Mouse (Mus musculus) CH12.LX (cell line): ENCODE measurements around the gene Ppm1k. TPM values are rescaled to one million over a fixed set of nuclear protein-coding genes. Genes with fewer than 3 reads are reported as not detected.

Source experiments
- DNase-seq: peaks from one replicate; pipeline ENCODE4 v3.0.0-alpha.2; 2013; ENCODE audit errors: extremely low read depth
- H3K27ac ChIP-seq: 2 replicates; pipeline ENCODE4 v1.5.1; 2012; ENCODE audit warnings: low read depth, mild to moderate bottlenecking, control low read depth, moderate library complexity; ENCODE audit not compliant: insufficient read depth
- H3K27me3 ChIP-seq: replicated peaks from 2 replicates; pipeline ENCODE3; 2012; ENCODE audit warnings: inconsistent platforms
- H3K36me3 ChIP-seq, 2 experiments: replicated peaks in 1 of 2; 2 replicates each; pipeline versions ENCODE3 to v1.6.1; 2012; ENCODE audit warnings: inconsistent platforms in 1 of 2, low read length in 1 of 2, mild to moderate bottlenecking in 1 of 2, mixed read lengths in 1 of 2, moderate library complexity in 1 of 2; ENCODE audit not compliant: control insufficient read depth in 1 of 2, insufficient read depth in 1 of 2
- H3K4me1 ChIP-seq, 2 experiments: 2 replicates each; pipeline ENCODE4 v1.6.1; 2012; ENCODE audit warnings: inconsistent platforms in 1 of 2, moderate library complexity in 1 of 2; ENCODE audit not compliant: insufficient read depth in 2 of 2, control insufficient read depth in 1 of 2
- H3K4me2 ChIP-seq: 2 replicates; pipeline ENCODE4 v1.6.1; 2012; ENCODE audit warnings: low read depth, mild to moderate bottlenecking, control low read depth; ENCODE audit not compliant: poor library complexity, insufficient read depth, severe bottlenecking
- H3K4me3 ChIP-seq, 3 experiments: fragments of 150-350 bp in 1 of 3; sonication (generic) in 1 of 3; replicated peaks in 1 of 3; 2 replicates each; pipeline versions ENCODE3 to v1.5.1; 2011 to 2012; ENCODE audit warnings: low read depth in 2 of 3, low read length in 2 of 3, mild to moderate bottlenecking in 2 of 3, moderate library complexity in 2 of 3, control low read depth in 1 of 3, improper control_type of control experiment in 1 of 3, inconsistent platforms in 1 of 3, mixed read lengths in 1 of 3; ENCODE audit not compliant: poor library complexity in 1 of 3
- H3K79me2 ChIP-seq: replicated peaks from 2 replicates; pipeline ENCODE4 v1.6.1; 2012; ENCODE audit warnings: mild to moderate bottlenecking, moderate library complexity; ENCODE audit not compliant: control insufficient read depth, poor library complexity, insufficient read depth, severe bottlenecking; ENCODE audit errors: extremely low read depth
- H3K9ac ChIP-seq: 2 replicates; pipeline ENCODE4 v1.6.1; 2012; ENCODE audit warnings: low read depth, mild to moderate bottlenecking, control low read depth, moderate library complexity; ENCODE audit not compliant: insufficient read depth
- H3K9me3 ChIP-seq: replicated peaks from 2 replicates; pipeline ENCODE3; 2012; ENCODE audit warnings: low read length, inconsistent platforms, mixed read lengths
- BHLHE40 ChIP-seq: IDR thresholded peaks from 2 replicates; pipeline ENCODE4 v1.6.1; 2011; ENCODE audit warnings: mild to moderate bottlenecking, low read depth, low read length, improper control_type of control experiment
- CHD1 ChIP-seq: IDR thresholded peaks from 2 replicates; pipeline ENCODE4 v1.6.1; 2012; ENCODE audit warnings: low read depth, low read length, improper control_type of control experiment, inconsistent platforms
- CTCF ChIP-seq, 2 experiments: IDR thresholded peaks in 1 of 2; conservative IDR thresholded peaks in 1 of 2; 2 replicates each; pipeline ENCODE4 v1.5.1; 2011 to 2012; ENCODE audit warnings: low read depth in 2 of 2, low read length in 2 of 2, improper control_type of control experiment in 1 of 2, inconsistent platforms in 1 of 2, mild to moderate bottlenecking in 1 of 2, moderate library complexity in 1 of 2
- E2F4 ChIP-seq: IDR thresholded peaks from 2 replicates; pipeline ENCODE4 v1.6.1; 2011; ENCODE audit warnings: low read depth, low read length, improper control_type of control experiment; ENCODE audit not compliant: insufficient replicate concordance
- EP300 ChIP-seq: IDR thresholded peaks from 2 replicates; pipeline ENCODE4 v1.6.1; 2011; ENCODE audit warnings: low read length, improper control_type of control experiment
- ETS1 ChIP-seq: conservative IDR thresholded peaks from 2 replicates; pipeline ENCODE4 v1.6.1; 2012; ENCODE audit warnings: low read depth, mild to moderate bottlenecking, inconsistent platforms, low read length, improper control_type of control experiment, moderate library complexity
- IRF4 ChIP-seq: IDR thresholded peaks from 2 replicates; pipeline ENCODE4 v1.6.1; 2014; ENCODE audit warnings: low read depth, mild to moderate bottlenecking, inconsistent platforms, low read length, improper control_type of control experiment
- JUND ChIP-seq: conservative IDR thresholded peaks from 2 replicates; pipeline ENCODE4 v1.6.1; 2011; ENCODE audit warnings: low read depth, low read length, improper control_type of control experiment
- KAT2A ChIP-seq: IDR thresholded peaks from 2 replicates; pipeline ENCODE4 v1.6.1; 2012; ENCODE audit warnings: low read length, improper control_type of control experiment, inconsistent platforms; ENCODE audit not compliant: insufficient replicate concordance
- MAX ChIP-seq: IDR thresholded peaks from 2 replicates; pipeline ENCODE4 v1.6.1; 2011; ENCODE audit warnings: low read length, improper control_type of control experiment
- MXI1 ChIP-seq: IDR thresholded peaks from 2 replicates; pipeline ENCODE4 v1.6.1; 2011; ENCODE audit warnings: mild to moderate bottlenecking, low read depth, low read length, improper control_type of control experiment
- MYC ChIP-seq: IDR thresholded peaks from 2 replicates; pipeline ENCODE4 v1.6.1; 2011; ENCODE audit warnings: low read depth, mild to moderate bottlenecking, improper control_type of control experiment, low read length
- NRF1 ChIP-seq: IDR thresholded peaks from 2 replicates; pipeline ENCODE4 v1.6.1; 2014; ENCODE audit warnings: low read depth, mild to moderate bottlenecking, inconsistent platforms, low read length, improper control_type of control experiment, moderate library complexity
- POLR2A ChIP-seq: IDR thresholded peaks from 2 replicates; pipeline ENCODE4 v1.6.1; 2011; ENCODE audit warnings: low read depth, mild to moderate bottlenecking, improper control_type of control experiment, low read length
- POLR2AphosphoS2 ChIP-seq: IDR thresholded peaks from 2 replicates; pipeline ENCODE4 v1.6.1; 2011; ENCODE audit warnings: low read depth, low read length, improper control_type of control experiment
- RAD21 ChIP-seq: IDR thresholded peaks from 2 replicates; pipeline ENCODE4 v1.6.1; 2011; ENCODE audit warnings: low read depth, mild to moderate bottlenecking, low read length, improper control_type of control experiment, moderate library complexity
- SIN3A ChIP-seq: IDR thresholded peaks from 2 replicates; pipeline ENCODE4 v1.6.1; 2012; ENCODE audit warnings: low read length, improper control_type of control experiment, inconsistent platforms
- TCF12 ChIP-seq: IDR thresholded peaks from 2 replicates; pipeline ENCODE4 v1.6.1; 2014; ENCODE audit warnings: low read depth, mild to moderate bottlenecking, inconsistent platforms, low read length, improper control_type of control experiment
- UBTF ChIP-seq: IDR thresholded peaks from 2 replicates; pipeline ENCODE4 v1.6.1; 2012; ENCODE audit warnings: low read depth, mild to moderate bottlenecking, inconsistent platforms, low read length, improper control_type of control experiment, moderate library complexity
- USF1 ChIP-seq: IDR thresholded peaks from 2 replicates; pipeline ENCODE4 v1.6.1; 2014; ENCODE audit warnings: low read depth, mild to moderate bottlenecking, inconsistent platforms, low read length, improper control_type of control experiment
- USF2 ChIP-seq: conservative IDR thresholded peaks from 2 replicates; pipeline ENCODE4 v1.6.1; 2011; ENCODE audit warnings: low read depth, low read length, improper control_type of control experiment
- ZC3H11A ChIP-seq: IDR thresholded peaks from 2 replicates; pipeline ENCODE4 v1.6.1; 2012; ENCODE audit warnings: low read depth, mild to moderate bottlenecking, inconsistent platforms, low read length, improper control_type of control experiment
- ZNF384 ChIP-seq: IDR thresholded peaks from 2 replicates; pipeline ENCODE4 v1.6.1; 2012; ENCODE audit warnings: low read depth, low read length, improper control_type of control experiment, inconsistent platforms
- dilution Hi-C: fragments of 300-500 bp; cut with MboI; formaldehyde crosslinking; loops from 2 replicates; pipeline ENCODE4 v1.14.3; 2020; ENCODE audit warnings: low sequenced_read_pairs; ENCODE audit not compliant: extremely low pct_unique_long_range_greater_than_20kb, extremely low pct_ligation_motif_present
- in situ Hi-C: fragments of 300-500 bp; cut with MboI; formaldehyde crosslinking; loops from 3 replicates; pipeline ENCODE4 v1.14.3; 2019; ENCODE audit warnings: low sequenced_read_pairs, low pct_ligation_motif_present, low pct_unique_long_range_greater_than_20kb, mixed read lengths
- polyA plus RNA-seq: library from polyadenylated mRNA; unstranded; fragments of >175 nt; gene quantifications from 2 replicates; pipeline ENCODE4 v1.2.1, GENCODE M21; 2012; ENCODE audit warnings: low read depth; ENCODE audit not compliant: insufficient read length
- total RNA-seq, 2 experiments: library from RNA; depleted of rRNA; stranded (reverse); fragments of 300-350 nt in 1 of 2; fragments of >200 nt in 1 of 2; gene quantifications; 2 replicates each; pipeline ENCODE4 v1.2.3; 2012 to 2014

The Ppm1k gene
- total and polyA plus RNA-seq, 3 experiments = 10.5 to 17.1 (median 15.1) TPM

GRCm38 (mm10) chr6:57520749-57521652, 14.3 kb downstream of the Ppm1k start (continued):
- TF ChIP-seq KAT2A (0 out of 2 replicates have a peak, but pooled peaks have one; percentile 32), JUND (0 out of 2 replicates have a peak, but pooled peaks have one; percentile 55), NRF1 (peak; percentile 52), SIN3A (peak; percentile 84), ZNF384 (peak; percentile 39; the same call in 1 of the 2 replicates), MAX (peak; percentile 47; the same call in 1 of the 2 replicates), POLR2A (peak; percentile 42), E2F4 (no peak), CHD1 (no peak), TCF12 (peak; percentile 57; the same call in 1 of the 2 replicates), USF1 (no peak), EP300 (peak; percentile 90), POLR2AphosphoS2 (no peak), BHLHE40 (peak; percentile 74), IRF4 (peak; percentile 98), CTCF (conservative IDR thresholded peaks at IDR 0.05 in 1 of 2, IDR thresholded peaks at IDR 0.05 in 1 of 2; ENCODE audit: low read depth in 2 of 2, low read length in 2 of 2) (no peak), MYC (no peak), ETS1 (peak; percentile 72)

GRCm38 (mm10) chr6:57514035-57514374, 21.3 kb downstream of the Ppm1k start:
- Histone ChIP-seq H3K36me3 (peaks cover 17 to 65% of the 10 kb centered on the region in 2 experiments), H3K4me3 (no peak overlapping the region), H3K27me3 (no peaks in the 10 kb centered on the region), H3K4me1 (peaks cover 0 to 66% of the 10 kb centered on the region in 2 experiments; a peak in 2 of 4 replicates), H3K9me3 (no peaks in the 10 kb centered on the region), H3K79me2 (no peaks in the 10 kb centered on the region), H3K27ac (no peak overlapping the region), H3K4me2 (no peak overlapping the region), H3K9ac (no peak overlapping the region)
- dilution Hi-C loops = no loop called here
- no peak for DNase-seq
- TF ChIP-seq USF2 (no peak), ZC3H11A (no peak), RAD21 (no peak), UBTF (no peak), TCF12 (no peak), NRF1 (no peak), KAT2A (no peak), MXI1 (no peak), CTCF (conservative IDR thresholded peaks at IDR 0.05 in 1 of 2, IDR thresholded peaks at IDR 0.05 in 1 of 2; ENCODE audit: low read depth in 2 of 2, low read length in 2 of 2) (no peak)
- in situ Hi-C loops = no loop called here
